Mouse (Mus musculus) lung, adult 2 months (tissue): ENCODE results near the gene Pbx4. TPM values are rescaled to one million over a fixed set of nuclear protein-coding genes. Genes with fewer than 3 reads are reported as not detected.

Experiments
- DNase-seq: peaks from one replicate; pipeline ENCODE4 v3.0.0; 2022
- H3K4me1 ChIP-seq: fragments of 200-500 bp; 2 replicates; pipeline ENCODE4 v1.6.1; 2011; ENCODE audit warnings: low read length; ENCODE audit not compliant: control insufficient read depth, insufficient read depth
- H3K4me3 ChIP-seq: fragments of 200-500 bp; replicated peaks from 2 replicates; pipeline ENCODE3; 2011; ENCODE audit warnings: low read depth, mild to moderate bottlenecking, control low read depth, low read length; ENCODE audit errors: extremely low read depth
- CTCF ChIP-seq: fragments of 200-500 bp; IDR thresholded peaks from 2 replicates; pipeline ENCODE4 v1.5.1; 2011; ENCODE audit warnings: mild to moderate bottlenecking, low read length, control low read depth; ENCODE audit not compliant: insufficient read depth
- POLR2A ChIP-seq: fragments of 200-500 bp; IDR thresholded peaks from 2 replicates; pipeline ENCODE4 v1.6.1; 2011; ENCODE audit warnings: low read depth, mild to moderate bottlenecking, control low read depth, low read length, borderline replicate concordance; ENCODE audit errors: extremely low read depth
- WGBS: fragments of 180-500 bp; shearing (Covaris S2); methylation state at CpG from one replicate; pipeline ENCODE4 v1.1.7; 2018; 5-methylcytosine and 5-hydroxymethylcytosine counted together
- polyA plus RNA-seq: library from polyadenylated mRNA; depleted of rRNA; stranded (reverse); fragments of >200 nt; gene quantifications from 2 replicates; pipeline ENCODE4 v1.2.3, GENCODE M21; 2012

Pbx4 gene
- polyA plus RNA-seq, 1 experiment, result 5.5 TPM

- Histone ChIP-seq H3K4me1 (peaks cover 17% of the 10 kb centered on the region), H3K4me3 (no peak overlapping the region)
- WGBS, result 45% methylated on average over 19 of the region's 19 CpGs
- TF ChIP-seq POLR2A (no peak), CTCF (peak; percentile 45)
- DNase-seq, result peak; percentile 18
Observed at GRCm38 (mm10) chr8:69890813-69891241, 58.5 kb downstream of the Pbx4 start.

GRCm38 (mm10) chr8:69893863-69894262 lies 61.6 kb downstream of the Pbx4 start:
- DNase-seq, result peak; percentile 43
- Histone ChIP-seq H3K4me3 (no peak overlapping the region), H3K4me1 (peaks cover 3% of the 10 kb centered on the region)
- TF ChIP-seq CTCF (peak; percentile 53), POLR2A (no peak)
- WGBS, result 53% methylated on average over 17 of the region's 17 CpGs

GRCm38 (mm10) chr8:69894836-69895332 lies 62.6 kb downstream of the Pbx4 start:
- DNase-seq, result no peak
- H3K4me1 ChIP-seq, result no peaks in the 10 kb centered on the region
- H3K4me3 ChIP-seq, result no peak overlapping the region
- TF ChIP-seq CTCF (no peak), POLR2A (no peak)
- WGBS, result 69% methylated on average over 6 of the region's 6 CpGs

- 68% methylated on average over 4 of the region's 4 CpGs for WGBS
- no peak overlapping the region for H3K4me3 ChIP-seq
- no peak for DNase-seq
- TF ChIP-seq POLR2A, result no peak
- TF ChIP-seq CTCF, result no peak
- H3K4me1 ChIP-seq, result no peaks in the 10 kb centered on the region
Observed at GRCm38 (mm10) chr8:69895772-69896451, 63.6 kb downstream of the Pbx4 start.

GRCm38 (mm10) chr8:69897857-69898256 lies 65.6 kb downstream of the Pbx4 start:
- Histone ChIP-seq H3K4me1 (peaks cover 4% of the 10 kb centered on the region; the same call in 1 of the 2 replicates), H3K4me3 (no peak overlapping the region)
- DNase-seq, result no peak
- TF ChIP-seq POLR2A (no peak), CTCF (no peak)
- WGBS, result 88% methylated on average over 6 of the region's 6 CpGs

- no peak overlapping the region for H3K4me3 ChIP-seq
- H3K4me1 ChIP-seq, result peaks cover 4% of the 10 kb centered on the region; the same call in 1 of the 2 replicates
- DNase-seq, result no peak
- no peak for TF ChIP-seq CTCF
- no peak for TF ChIP-seq POLR2A
- WGBS, result 87% methylated on average over 2 of the region's 2 CpGs
Observed at GRCm38 (mm10) chr8:69899876-69900275, 67.6 kb downstream of the Pbx4 start.

GRCm38 (mm10) chr8:69900895-69901451 lies 68.7 kb downstream of the Pbx4 start:
- WGBS, result 15% methylated on average over 12 of the region's 12 CpGs
- Histone ChIP-seq H3K4me3 (peak overlapping the region; percentile 88), H3K4me1 (peaks cover 4% of the 10 kb centered on the region; the same call in 1 of the 2 replicates)
- no peak for DNase-seq
- TF ChIP-seq POLR2A (no peak), CTCF (no peak)

- DNase-seq, result peak; percentile 99
- peak overlapping the region; percentile 88 for H3K4me3 ChIP-seq
- peaks cover 4% of the 10 kb centered on the region; the same call in 1 of the 2 replicates for H3K4me1 ChIP-seq
- TF ChIP-seq POLR2A, result peak; percentile 92
- TF ChIP-seq CTCF, result peak; percentile 24; the same call in 1 of the 2 replicates
- under 1% methylated on average over 41 of the region's 41 CpGs for WGBS
Observed at GRCm38 (mm10) chr8:69901484-69902162, 69.3 kb downstream of the Pbx4 start.

- TF ChIP-seq CTCF, result no peak
- peak; percentile 25; the same call in 1 of the 2 replicates for TF ChIP-seq POLR2A
- WGBS, result 3% methylated on average over 89 of the region's 89 CpGs
- H3K4me1 ChIP-seq, result peaks cover 4% of the 10 kb centered on the region; the same call in 1 of the 2 replicates
- DNase-seq, result no peak
- peak within 1 kb of the TSS; percentile 88 for H3K4me3 ChIP-seq
Observed at GRCm38 (mm10) chr8:69902163-69903062, 70.1 kb downstream of the Pbx4 start, which contains the start of the genes Tssk6, Ndufa13 and Yjefn3. Gene Tssk6 (plus strand): TSS chr8:69902184. Gene Ndufa13 (minus strand): TSS chr8:69902558. Gene Yjefn3 (minus strand): TSS chr8:69902712.
